Mouse (Mus musculus) CH12.LX (cell line): ENCODE measurements around the gene Cdcp1. TPM values are rescaled to one million over a fixed set of nuclear protein-coding genes. Genes with fewer than 3 reads are reported as not detected.

Experiments
- DNase-seq: peaks from one replicate; pipeline ENCODE4 v3.0.0-alpha.2; 2013; ENCODE audit errors: extremely low read depth
- H3K27ac ChIP-seq: 2 replicates; pipeline ENCODE4 v1.5.1; 2012; ENCODE audit warnings: low read depth, mild to moderate bottlenecking, control low read depth, moderate library complexity; ENCODE audit not compliant: insufficient read depth
- H3K27me3 ChIP-seq: replicated peaks from 2 replicates; pipeline ENCODE3; 2012; ENCODE audit warnings: inconsistent platforms
- H3K36me3 ChIP-seq, 2 experiments: replicated peaks in 1 of 2; 2 replicates each; pipeline versions ENCODE3 to v1.6.1; 2012; ENCODE audit warnings: inconsistent platforms in 1 of 2, low read length in 1 of 2, mild to moderate bottlenecking in 1 of 2, mixed read lengths in 1 of 2, moderate library complexity in 1 of 2; ENCODE audit not compliant: control insufficient read depth in 1 of 2, insufficient read depth in 1 of 2
- H3K4me1 ChIP-seq, 2 experiments: 2 replicates each; pipeline ENCODE4 v1.6.1; 2012; ENCODE audit warnings: inconsistent platforms in 1 of 2, moderate library complexity in 1 of 2; ENCODE audit not compliant: insufficient read depth in 2 of 2, control insufficient read depth in 1 of 2
- H3K4me2 ChIP-seq: 2 replicates; pipeline ENCODE4 v1.6.1; 2012; ENCODE audit warnings: low read depth, mild to moderate bottlenecking, control low read depth; ENCODE audit not compliant: poor library complexity, insufficient read depth, severe bottlenecking
- H3K4me3 ChIP-seq, 3 experiments: fragments of 150-350 bp in 1 of 3; sonication (generic) in 1 of 3; replicated peaks in 1 of 3; 2 replicates each; pipeline versions ENCODE3 to v1.5.1; 2011 to 2012; ENCODE audit warnings: low read depth in 2 of 3, low read length in 2 of 3, mild to moderate bottlenecking in 2 of 3, moderate library complexity in 2 of 3, control low read depth in 1 of 3, improper control_type of control experiment in 1 of 3, inconsistent platforms in 1 of 3, mixed read lengths in 1 of 3; ENCODE audit not compliant: poor library complexity in 1 of 3
- H3K79me2 ChIP-seq: replicated peaks from 2 replicates; pipeline ENCODE4 v1.6.1; 2012; ENCODE audit warnings: mild to moderate bottlenecking, moderate library complexity; ENCODE audit not compliant: control insufficient read depth, poor library complexity, insufficient read depth, severe bottlenecking; ENCODE audit errors: extremely low read depth
- H3K9ac ChIP-seq: 2 replicates; pipeline ENCODE4 v1.6.1; 2012; ENCODE audit warnings: low read depth, mild to moderate bottlenecking, control low read depth, moderate library complexity; ENCODE audit not compliant: insufficient read depth
- H3K9me3 ChIP-seq: replicated peaks from 2 replicates; pipeline ENCODE3; 2012; ENCODE audit warnings: low read length, inconsistent platforms, mixed read lengths
- BHLHE40 ChIP-seq: IDR thresholded peaks from 2 replicates; pipeline ENCODE4 v1.6.1; 2011; ENCODE audit warnings: mild to moderate bottlenecking, low read depth, low read length, improper control_type of control experiment
- CHD1 ChIP-seq: IDR thresholded peaks from 2 replicates; pipeline ENCODE4 v1.6.1; 2012; ENCODE audit warnings: low read depth, low read length, improper control_type of control experiment, inconsistent platforms
- CHD2 ChIP-seq: IDR thresholded peaks from 2 replicates; pipeline ENCODE4 v1.6.1; 2011; ENCODE audit warnings: low read length, improper control_type of control experiment
- CTCF ChIP-seq, 2 experiments: IDR thresholded peaks in 1 of 2; conservative IDR thresholded peaks in 1 of 2; 2 replicates each; pipeline ENCODE4 v1.5.1; 2011 to 2012; ENCODE audit warnings: low read depth in 2 of 2, low read length in 2 of 2, improper control_type of control experiment in 1 of 2, inconsistent platforms in 1 of 2, mild to moderate bottlenecking in 1 of 2, moderate library complexity in 1 of 2
- ELF1 ChIP-seq: IDR thresholded peaks from 2 replicates; pipeline ENCODE4 v1.6.1; 2014; ENCODE audit warnings: low read depth, mild to moderate bottlenecking, inconsistent platforms, low read length, improper control_type of control experiment
- EP300 ChIP-seq: IDR thresholded peaks from 2 replicates; pipeline ENCODE4 v1.6.1; 2011; ENCODE audit warnings: low read length, improper control_type of control experiment
- ETS1 ChIP-seq: conservative IDR thresholded peaks from 2 replicates; pipeline ENCODE4 v1.6.1; 2012; ENCODE audit warnings: low read depth, mild to moderate bottlenecking, inconsistent platforms, low read length, improper control_type of control experiment, moderate library complexity
- GABPA ChIP-seq: IDR thresholded peaks from 2 replicates; pipeline ENCODE4 v1.6.1; 2012; ENCODE audit warnings: low read depth, low read length, improper control_type of control experiment, inconsistent platforms; ENCODE audit not compliant: insufficient replicate concordance
- HCFC1 ChIP-seq: IDR thresholded peaks from 2 replicates; pipeline ENCODE4 v1.6.1; 2012; ENCODE audit warnings: low read depth, mild to moderate bottlenecking, inconsistent platforms, low read length, improper control_type of control experiment
- IRF4 ChIP-seq: IDR thresholded peaks from 2 replicates; pipeline ENCODE4 v1.6.1; 2014; ENCODE audit warnings: low read depth, mild to moderate bottlenecking, inconsistent platforms, low read length, improper control_type of control experiment
- JUN ChIP-seq: IDR thresholded peaks from 2 replicates; pipeline ENCODE4 v1.6.1; 2011; ENCODE audit warnings: low read depth, mild to moderate bottlenecking, low read length, improper control_type of control experiment, moderate library complexity; ENCODE audit not compliant: insufficient read depth
- KAT2A ChIP-seq: IDR thresholded peaks from 2 replicates; pipeline ENCODE4 v1.6.1; 2012; ENCODE audit warnings: low read length, improper control_type of control experiment, inconsistent platforms; ENCODE audit not compliant: insufficient replicate concordance
- MAFK ChIP-seq: IDR thresholded peaks from 2 replicates; pipeline ENCODE4 v1.6.1; 2011; ENCODE audit warnings: low read length, improper control_type of control experiment; ENCODE audit not compliant: insufficient replicate concordance
- MAX ChIP-seq: IDR thresholded peaks from 2 replicates; pipeline ENCODE4 v1.6.1; 2011; ENCODE audit warnings: low read length, improper control_type of control experiment
- MAZ ChIP-seq: IDR thresholded peaks from 2 replicates; pipeline ENCODE4 v1.6.1; 2012; ENCODE audit warnings: low read depth, mild to moderate bottlenecking, inconsistent platforms, low read length, improper control_type of control experiment, moderate library complexity
- MEF2A ChIP-seq: IDR thresholded peaks from 2 replicates; pipeline ENCODE4 v1.6.1; 2014; ENCODE audit warnings: low read depth, mild to moderate bottlenecking, inconsistent platforms, low read length, improper control_type of control experiment, borderline replicate concordance
- MXI1 ChIP-seq: IDR thresholded peaks from 2 replicates; pipeline ENCODE4 v1.6.1; 2011; ENCODE audit warnings: mild to moderate bottlenecking, low read depth, low read length, improper control_type of control experiment
- MYC ChIP-seq: IDR thresholded peaks from 2 replicates; pipeline ENCODE4 v1.6.1; 2011; ENCODE audit warnings: low read depth, mild to moderate bottlenecking, improper control_type of control experiment, low read length
- NELFE ChIP-seq: IDR thresholded peaks from 2 replicates; pipeline ENCODE4 v1.6.1; 2011; ENCODE audit warnings: low read depth, low read length, improper control_type of control experiment
- NRF1 ChIP-seq: IDR thresholded peaks from 2 replicates; pipeline ENCODE4 v1.6.1; 2014; ENCODE audit warnings: low read depth, mild to moderate bottlenecking, inconsistent platforms, low read length, improper control_type of control experiment, moderate library complexity
- PAX5 ChIP-seq: IDR thresholded peaks from 2 replicates; pipeline ENCODE4 v1.6.1; 2012; ENCODE audit warnings: low read length, inconsistent platforms, mixed read lengths
- POLR2A ChIP-seq: IDR thresholded peaks from 2 replicates; pipeline ENCODE4 v1.6.1; 2011; ENCODE audit warnings: low read depth, mild to moderate bottlenecking, improper control_type of control experiment, low read length
- POLR2AphosphoS2 ChIP-seq: IDR thresholded peaks from 2 replicates; pipeline ENCODE4 v1.6.1; 2011; ENCODE audit warnings: low read depth, low read length, improper control_type of control experiment
- RAD21 ChIP-seq: IDR thresholded peaks from 2 replicates; pipeline ENCODE4 v1.6.1; 2011; ENCODE audit warnings: low read depth, mild to moderate bottlenecking, low read length, improper control_type of control experiment, moderate library complexity
- RCOR1 ChIP-seq: conservative IDR thresholded peaks from 2 replicates; pipeline ENCODE4 v1.6.1; 2012; ENCODE audit warnings: low read depth, mild to moderate bottlenecking, inconsistent platforms, low read length, improper control_type of control experiment
- SIN3A ChIP-seq: IDR thresholded peaks from 2 replicates; pipeline ENCODE4 v1.6.1; 2012; ENCODE audit warnings: low read length, improper control_type of control experiment, inconsistent platforms
- TBP ChIP-seq: conservative IDR thresholded peaks from 2 replicates; pipeline ENCODE4 v1.6.1; 2011; ENCODE audit warnings: low read depth, low read length, improper control_type of control experiment
- TCF12 ChIP-seq: IDR thresholded peaks from 2 replicates; pipeline ENCODE4 v1.6.1; 2014; ENCODE audit warnings: low read depth, mild to moderate bottlenecking, inconsistent platforms, low read length, improper control_type of control experiment
- UBTF ChIP-seq: IDR thresholded peaks from 2 replicates; pipeline ENCODE4 v1.6.1; 2012; ENCODE audit warnings: low read depth, mild to moderate bottlenecking, inconsistent platforms, low read length, improper control_type of control experiment, moderate library complexity
- USF1 ChIP-seq: IDR thresholded peaks from 2 replicates; pipeline ENCODE4 v1.6.1; 2014; ENCODE audit warnings: low read depth, mild to moderate bottlenecking, inconsistent platforms, low read length, improper control_type of control experiment
- USF2 ChIP-seq: conservative IDR thresholded peaks from 2 replicates; pipeline ENCODE4 v1.6.1; 2011; ENCODE audit warnings: low read depth, low read length, improper control_type of control experiment
- ZKSCAN1 ChIP-seq: IDR thresholded peaks from 2 replicates; pipeline ENCODE4 v1.6.1; 2012; ENCODE audit warnings: low read depth, inconsistent platforms, low read length, improper control_type of control experiment, borderline replicate concordance
- ZMIZ1 ChIP-seq: IDR thresholded peaks from 2 replicates; pipeline ENCODE4 v1.6.1; 2012; ENCODE audit warnings: low read depth, mild to moderate bottlenecking, inconsistent platforms, low read length, improper control_type of control experiment
- ZNF384 ChIP-seq: IDR thresholded peaks from 2 replicates; pipeline ENCODE4 v1.6.1; 2012; ENCODE audit warnings: low read depth, low read length, improper control_type of control experiment, inconsistent platforms
- dilution Hi-C: fragments of 300-500 bp; cut with MboI; formaldehyde crosslinking; loops from 2 replicates; pipeline ENCODE4 v1.14.3; 2020; ENCODE audit warnings: low sequenced_read_pairs; ENCODE audit not compliant: extremely low pct_unique_long_range_greater_than_20kb, extremely low pct_ligation_motif_present
- in situ Hi-C: fragments of 300-500 bp; cut with MboI; formaldehyde crosslinking; loops from 3 replicates; pipeline ENCODE4 v1.14.3; 2019; ENCODE audit warnings: low sequenced_read_pairs, low pct_ligation_motif_present, low pct_unique_long_range_greater_than_20kb, mixed read lengths
- polyA plus RNA-seq: library from polyadenylated mRNA; unstranded; fragments of >175 nt; gene quantifications from 2 replicates; pipeline ENCODE4 v1.2.1, GENCODE M21; 2012; ENCODE audit warnings: low read depth; ENCODE audit not compliant: insufficient read length
- total RNA-seq, 2 experiments: library from RNA; depleted of rRNA; stranded (reverse); fragments of 300-350 nt in 1 of 2; fragments of >200 nt in 1 of 2; gene quantifications; 2 replicates each; pipeline ENCODE4 v1.2.3; 2012 to 2014

The Cdcp1 gene
- total and polyA plus RNA-seq, 3 experiments, result 3.1 to 5.9 (median 3.6) TPM

- no peak for TF ChIP-seq POLR2AphosphoS2
- TF ChIP-seq UBTF, result no peak; the same call in 1 of the 2 replicates
- peak; percentile 75 for TF ChIP-seq TCF12
- no peak for TF ChIP-seq KAT2A
- 0 out of 2 replicates have a peak, but pooled peaks have one; percentile 20 for TF ChIP-seq TBP
- TF ChIP-seq CHD1, result no peak
- 0 out of 2 replicates have a peak, but pooled peaks have one; percentile 61 for TF ChIP-seq NELFE
- TF ChIP-seq USF1, result no peak
- no peak for TF ChIP-seq ZNF384
- no peak; the same call in none of the 2 replicates for TF ChIP-seq SIN3A
These were observed 44.8 kb upstream of the Cdcp1 start, which contains the start of gene Tmem158 (continued) for GRCm38 (mm10) chr9:123260611-123261021.

- H3K9me3 ChIP-seq, result no peaks in the 10 kb centered on the region
- H3K36me3 ChIP-seq, result no peaks in the 10 kb centered on the region
- H3K4me3 ChIP-seq, result peak overlapping the region; percentile 63 to 82 (median 64)
- H3K79me2 ChIP-seq, result no peaks in the 10 kb centered on the region
- peak overlapping the region; percentile 51; the same call in 1 of the 2 replicates for H3K9ac ChIP-seq
- dilution Hi-C loops (no loop called here), in situ Hi-C loops (loop anchor here (5.0 to 10.0 kb wide), 3 partner anchors 98 to 265 kb away; partner anchors contain the start of gene Sacm1l)
- peak; percentile 65 for DNase-seq
- no peak overlapping the region for H3K27ac ChIP-seq
- H3K4me2 ChIP-seq, result peak overlapping the region; percentile 52
- peaks cover 51% of the 10 kb centered on the region for H3K27me3 ChIP-seq
- no peaks in the 10 kb centered on the region; a peak in 1 of 4 replicates for H3K4me1 ChIP-seq
- TF ChIP-seq ZKSCAN1, result no peak
- TF ChIP-seq MXI1, result no peak
- no peak for TF ChIP-seq MYC
- no peak for TF ChIP-seq TBP
- TF ChIP-seq ZNF384, result no peak
- no peak for TF ChIP-seq IRF4
- no peak for TF ChIP-seq JUN
- 0 out of 2 replicates have a peak, but pooled peaks have one; percentile 14 for TF ChIP-seq ELF1
- TF ChIP-seq PAX5, result no peak
- TF ChIP-seq UBTF, result peak; percentile 27
- TF ChIP-seq MAZ, result no peak
- TF ChIP-seq ETS1, result no peak
- no peak for TF ChIP-seq HCFC1
- no peak for TF ChIP-seq KAT2A
- no peak for TF ChIP-seq USF1
- TF ChIP-seq RCOR1, result no peak
- no peak for TF ChIP-seq POLR2A
- no peak for TF ChIP-seq POLR2AphosphoS2
- no peak; the same call in 1 of the 2 replicates for TF ChIP-seq NELFE
- TF ChIP-seq GABPA, result no peak
- peak; percentile 35; the same call in 1 of the 2 replicates for TF ChIP-seq SIN3A
- TF ChIP-seq TCF12, result no peak
- TF ChIP-seq MAX, result peak; percentile 43; the same call in 1 of the 2 replicates
- no peak for TF ChIP-seq EP300
- no peak for TF ChIP-seq MAFK
- TF ChIP-seq CHD1, result no peak
- no peak for TF ChIP-seq BHLHE40
- no peak for TF ChIP-seq RAD21
- TF ChIP-seq CTCF (conservative IDR thresholded peaks at IDR 0.05 in 1 of 2, IDR thresholded peaks at IDR 0.05 in 1 of 2; ENCODE audit: low read depth in 2 of 2, low read length in 2 of 2), result no peak
- no peak for TF ChIP-seq USF2
- TF ChIP-seq CHD2, result no peak
- TF ChIP-seq NRF1, result peak; percentile 52
- 0 out of 2 replicates have a peak, but pooled peaks have one; percentile 12 for TF ChIP-seq ZMIZ1
- no peak for TF ChIP-seq MEF2A
These were observed 44.2 kb upstream of the Cdcp1 start for GRCm38 (mm10) chr9:123259896-123260610.
